Mouse (Mus musculus) urinary bladder, postnatal 36 days (tissue): ENCODE data around the gene Itga10.
"Not testable (repeated sequence)": the region's sequence is repeated elsewhere in the genome, so short reads cannot be mapped to it uniquely, and the experiment has no call there.

ENCODE experiments used
- DNase-seq, 2 experiments: peaks; one replicate each; pipeline ENCODE4 v3.0.0; 2022; ENCODE audit warnings: low spot score in 2 of 2, mixed read lengths in 1 of 2

The Itga10 gene

DNA sequence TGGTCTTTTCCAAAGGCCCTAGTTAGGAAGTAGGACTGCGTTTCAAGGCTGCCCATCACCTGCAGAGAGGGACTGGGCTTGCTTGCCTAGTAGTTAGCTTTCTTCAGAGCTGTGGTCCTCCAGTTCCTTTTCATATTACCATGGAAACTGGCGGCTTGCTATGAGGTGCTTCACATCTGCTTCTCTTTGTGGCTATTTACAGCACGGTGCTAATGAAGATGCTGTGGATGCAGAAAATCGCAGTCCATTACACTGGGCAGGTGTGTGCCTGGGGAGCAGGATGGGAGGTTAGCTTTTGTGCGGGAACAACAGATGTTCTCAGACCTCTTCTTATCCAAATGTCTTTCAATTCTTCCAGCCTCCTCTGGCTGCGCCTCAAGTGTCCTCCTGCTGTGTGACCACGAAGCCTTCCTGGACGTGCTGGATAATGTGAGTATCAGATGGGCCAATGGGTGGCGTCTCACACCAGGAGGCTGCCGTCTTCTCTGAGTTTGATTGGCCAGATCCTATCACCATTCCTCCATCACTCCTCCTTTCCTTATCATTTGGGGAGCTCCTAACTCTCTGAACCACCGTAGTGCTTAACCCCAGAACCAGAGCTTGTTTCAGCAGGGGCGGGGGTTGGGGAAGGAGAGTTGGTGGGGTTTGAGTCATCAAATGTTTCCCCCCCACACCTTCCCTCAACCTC is 35.0 kb downstream of the Itga10 start:
- DNase-seq: no peak

DNA sequence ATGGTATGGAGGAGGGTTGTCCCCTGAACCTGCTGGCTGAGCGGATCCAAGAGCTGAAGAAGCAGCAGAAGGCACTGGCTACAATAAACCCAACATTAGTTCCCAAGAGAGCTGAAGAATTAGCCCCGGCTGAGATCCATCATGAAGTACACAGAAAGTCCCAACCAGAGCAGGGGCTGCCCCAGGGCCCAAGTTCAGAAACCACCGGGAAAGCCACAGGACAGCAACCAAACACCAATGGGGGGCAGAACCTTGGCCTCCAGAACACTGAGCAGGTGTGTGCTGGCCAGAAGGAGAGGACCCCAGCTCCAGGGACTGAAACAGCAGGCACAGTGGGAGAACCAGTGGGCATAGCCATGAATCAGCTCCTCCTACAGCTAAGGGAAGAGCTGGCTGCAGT is 38.1 kb downstream of the Itga10 start:
- DNase-seq: no peak

DNA sequence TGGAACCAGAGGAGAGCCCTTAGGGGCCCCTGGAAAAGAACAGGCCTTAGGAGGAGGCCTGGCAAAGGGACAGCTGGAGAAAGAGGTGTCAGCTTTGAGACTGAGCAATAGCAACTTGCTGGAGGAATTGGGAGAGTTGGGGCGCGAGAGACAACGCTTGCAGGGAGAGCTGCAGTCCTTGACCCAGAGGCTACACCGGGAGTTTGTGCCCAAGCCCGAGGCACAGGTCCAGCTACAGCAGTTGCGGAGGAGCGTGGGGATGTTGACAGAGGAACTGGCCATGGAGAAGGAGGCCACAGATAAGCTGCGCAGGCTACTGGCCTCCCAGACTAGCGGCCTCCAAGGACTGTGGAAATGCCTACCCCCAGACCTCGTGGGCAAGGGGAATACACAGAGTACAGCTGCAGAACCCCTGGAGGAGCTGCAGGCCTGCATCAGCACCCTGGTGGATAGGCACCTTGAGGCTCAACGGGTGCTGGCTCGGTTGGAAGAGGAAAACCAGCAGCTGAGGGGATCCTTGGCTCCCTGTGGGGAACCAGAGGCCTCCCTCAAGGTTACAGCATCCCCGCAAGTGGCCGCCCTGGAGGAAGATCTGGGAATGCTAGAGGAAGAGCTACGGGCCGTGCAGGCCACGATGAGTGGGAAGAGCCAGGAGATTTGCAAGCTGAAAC is 38.9 kb downstream of the Itga10 start:
- DNase-seq: no peak

DNA sequence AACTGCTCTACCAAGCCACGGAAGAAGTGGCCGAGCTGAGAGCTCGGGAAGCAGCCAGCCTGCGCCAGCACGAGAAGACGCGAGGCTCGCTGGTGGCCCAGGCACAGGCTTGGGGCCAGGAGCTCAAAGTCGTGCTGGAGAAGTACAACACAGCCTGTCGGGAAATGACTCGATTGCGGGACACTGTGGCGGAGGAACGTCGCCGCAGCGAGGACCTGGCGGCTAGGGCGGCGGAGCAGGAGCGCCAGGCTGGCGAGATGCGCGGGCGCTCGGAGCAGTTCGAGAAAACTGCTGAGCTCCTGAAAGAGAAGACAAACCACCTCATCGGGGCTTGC is 39.4 kb downstream of the Itga10 start:
- no peak for DNase-seq

DNA sequence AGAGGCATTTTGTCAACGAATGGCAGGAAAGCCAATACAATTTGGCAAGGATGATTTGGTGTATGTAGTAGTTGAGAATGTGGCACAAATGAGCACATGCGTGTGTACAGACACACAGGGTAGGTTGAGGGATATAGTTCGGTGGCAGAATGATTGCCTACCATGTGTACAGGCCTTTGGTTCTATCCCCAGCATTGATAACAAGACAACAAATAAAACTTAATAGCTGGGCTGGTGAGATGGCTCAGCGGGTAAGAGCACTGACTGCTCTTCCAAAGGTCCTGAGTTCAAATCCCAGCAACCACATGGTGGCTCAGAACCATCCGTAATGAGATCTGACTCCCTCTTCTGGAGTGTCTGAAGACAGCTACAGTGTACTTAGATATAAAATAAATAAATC is 40.7 kb downstream of the Itga10 start:
- DNase-seq: not testable (repeated sequence)

DNA sequence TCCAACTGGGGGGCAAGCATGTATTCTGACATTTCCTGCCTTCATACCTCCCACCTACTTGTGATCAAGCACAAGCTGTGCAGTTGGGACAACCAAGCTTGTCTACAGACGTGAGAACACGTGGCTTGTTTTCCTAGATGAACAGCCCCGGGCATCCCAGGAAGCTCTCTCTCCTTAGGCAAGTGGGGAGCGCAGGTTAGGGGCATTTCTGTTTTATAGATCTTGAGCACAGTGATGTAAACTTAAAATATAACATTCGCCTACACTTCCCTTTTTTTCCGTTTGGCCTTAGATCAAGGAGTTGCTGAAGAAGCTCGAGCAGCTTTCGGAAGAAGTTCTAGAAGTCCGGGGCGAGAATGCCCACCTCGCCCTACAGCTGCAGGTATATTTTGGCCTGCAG is 43.5 kb downstream of the Itga10 start:
- DNase-seq: no peak

DNA sequence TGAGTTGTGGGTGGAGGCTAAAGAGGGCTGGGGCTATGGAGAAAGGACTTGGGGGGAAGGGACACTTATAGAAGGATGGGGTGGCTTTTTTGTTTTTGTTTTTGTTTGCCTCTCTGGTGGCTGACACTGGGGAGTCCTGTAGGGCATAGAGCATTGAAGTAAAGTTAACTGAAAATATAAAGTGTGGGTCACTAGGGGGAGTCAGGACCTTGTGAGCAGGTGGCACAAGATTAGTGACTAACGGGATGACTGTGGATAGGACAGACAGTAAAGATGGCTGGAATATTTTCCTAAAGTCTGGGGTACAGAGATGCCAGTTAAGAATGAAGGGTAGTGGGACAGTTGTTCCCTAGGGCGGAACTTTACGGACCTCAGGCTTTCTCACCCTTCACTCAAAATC is 44.9 kb downstream of the Itga10 start:
- DNase-seq: no peak

DNA sequence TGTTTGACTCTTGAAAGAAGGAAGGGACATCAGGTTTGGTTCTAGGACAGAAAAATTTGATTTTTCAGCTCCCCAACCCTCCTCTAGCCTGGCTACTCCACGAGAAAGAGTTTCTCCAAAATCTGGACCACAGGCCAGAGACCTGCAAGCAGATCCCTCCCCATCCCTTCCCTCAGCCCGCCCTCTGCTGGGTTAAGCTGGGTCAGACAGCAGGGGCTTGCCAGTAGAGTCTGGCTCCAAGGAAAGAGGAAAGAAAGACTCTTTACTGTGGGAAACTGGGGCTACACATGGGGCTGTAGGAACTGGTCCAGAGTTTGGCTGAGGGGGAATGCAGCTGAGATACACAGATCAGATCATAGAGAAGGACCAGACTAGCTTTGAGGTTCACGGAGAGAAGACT is 47.1 kb downstream of the Itga10 start:
- no peak for DNase-seq

DNA sequence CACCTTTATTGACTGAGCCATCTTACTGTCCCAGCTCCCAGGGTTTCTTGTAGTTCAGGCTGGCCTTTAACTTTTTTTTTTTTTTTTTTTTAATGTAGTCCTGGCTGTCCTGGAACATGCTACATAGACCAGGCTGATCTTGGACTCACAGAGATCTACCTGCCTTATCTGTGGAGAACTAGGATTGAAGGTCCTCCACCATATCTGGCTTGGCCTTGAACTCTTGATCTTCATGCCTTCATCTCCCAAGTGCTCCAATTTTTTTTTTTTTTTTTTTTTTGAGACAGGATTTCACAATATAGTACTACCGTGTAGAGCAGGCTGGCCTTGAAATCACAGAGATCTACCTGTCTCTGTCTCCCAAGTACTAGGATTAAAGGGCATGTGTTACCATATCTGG is 48.2 kb downstream of the Itga10 start:
- DNase-seq: no peak

DNA sequence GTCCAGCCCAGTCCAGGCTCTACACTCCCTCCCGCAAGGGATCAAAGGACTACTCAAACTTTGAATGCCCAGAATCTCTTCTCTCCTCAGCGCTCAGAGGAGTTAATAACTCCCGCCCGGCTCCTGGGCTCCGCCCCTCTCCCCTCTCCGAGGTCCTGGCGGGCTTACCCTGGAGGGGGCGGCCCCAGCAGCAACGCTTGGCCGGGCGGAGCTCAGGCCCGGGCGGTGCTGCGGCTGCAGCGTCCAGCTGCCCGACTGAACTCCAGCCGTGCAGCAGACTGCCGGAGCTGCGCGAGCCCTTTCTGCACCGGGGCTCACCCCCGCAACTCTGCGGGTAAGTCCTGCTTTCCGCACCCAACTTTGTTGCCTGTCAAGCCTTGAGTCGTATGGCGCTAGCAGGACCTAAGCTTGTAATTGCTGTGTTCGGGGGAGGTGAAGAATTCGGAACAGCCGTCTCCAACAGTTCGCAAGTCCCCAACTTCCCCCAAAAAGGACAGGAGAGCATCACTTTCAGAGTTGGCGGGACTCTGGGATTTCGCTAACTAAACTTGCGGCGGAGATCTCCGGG is 50.9 kb downstream of the Itga10 start, which contains the start of gene Pias3:
Gene Pias3, plus strand, starts transcription at position 187 of the 568 bp plus-strand sequence.
- DNase-seq: peak; percentile 79 to 87

DNA sequence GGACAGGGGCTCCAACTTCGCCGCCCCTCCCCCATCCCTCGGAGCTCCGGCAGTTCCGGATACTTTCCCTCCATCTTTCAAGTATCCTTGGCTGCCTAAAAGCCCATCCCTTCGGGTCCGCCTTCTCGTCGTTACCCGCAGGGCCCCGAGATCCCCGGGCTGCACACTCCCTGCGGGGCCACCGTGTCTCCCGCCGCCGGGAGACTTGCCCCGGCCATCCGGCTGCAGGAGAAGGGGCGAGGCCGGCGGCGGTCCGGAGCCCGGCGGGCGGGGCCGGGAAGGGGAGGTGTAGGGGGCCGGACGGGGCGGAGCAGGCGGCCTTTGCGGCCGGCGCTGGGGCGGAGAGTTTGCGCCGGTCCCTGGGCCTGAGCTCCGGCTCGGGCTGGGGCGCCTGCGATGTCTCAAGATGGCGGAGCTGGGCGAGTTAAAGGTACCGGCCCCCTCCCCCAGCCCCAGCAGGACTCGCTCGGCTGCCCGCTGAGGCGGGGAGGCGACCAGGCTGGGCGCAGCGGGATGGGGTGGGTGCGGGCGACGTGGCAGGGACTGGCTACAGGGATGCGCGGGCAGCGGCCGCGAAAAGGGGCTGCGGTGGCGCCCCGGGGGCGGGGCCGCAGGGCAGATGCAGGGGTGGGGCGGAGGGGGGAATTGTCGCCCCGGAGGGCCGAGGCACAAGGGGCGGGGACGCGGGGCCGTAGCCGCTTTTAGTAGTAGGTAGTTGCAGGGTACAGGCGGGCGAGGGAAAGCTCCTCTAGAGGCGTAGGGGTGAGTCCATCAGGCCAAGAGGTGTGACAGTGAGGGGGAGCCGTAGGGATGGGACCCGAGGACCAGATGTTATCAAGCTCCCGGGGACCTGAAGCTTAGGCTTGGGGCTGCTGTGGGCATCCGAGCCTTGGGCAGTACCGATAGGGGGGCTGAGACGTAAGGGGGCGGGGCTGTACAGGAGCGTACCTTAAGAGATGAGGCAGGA is 51.7 kb downstream of the Itga10 start:
- peak; percentile 91 to 92 for DNase-seq

DNA sequence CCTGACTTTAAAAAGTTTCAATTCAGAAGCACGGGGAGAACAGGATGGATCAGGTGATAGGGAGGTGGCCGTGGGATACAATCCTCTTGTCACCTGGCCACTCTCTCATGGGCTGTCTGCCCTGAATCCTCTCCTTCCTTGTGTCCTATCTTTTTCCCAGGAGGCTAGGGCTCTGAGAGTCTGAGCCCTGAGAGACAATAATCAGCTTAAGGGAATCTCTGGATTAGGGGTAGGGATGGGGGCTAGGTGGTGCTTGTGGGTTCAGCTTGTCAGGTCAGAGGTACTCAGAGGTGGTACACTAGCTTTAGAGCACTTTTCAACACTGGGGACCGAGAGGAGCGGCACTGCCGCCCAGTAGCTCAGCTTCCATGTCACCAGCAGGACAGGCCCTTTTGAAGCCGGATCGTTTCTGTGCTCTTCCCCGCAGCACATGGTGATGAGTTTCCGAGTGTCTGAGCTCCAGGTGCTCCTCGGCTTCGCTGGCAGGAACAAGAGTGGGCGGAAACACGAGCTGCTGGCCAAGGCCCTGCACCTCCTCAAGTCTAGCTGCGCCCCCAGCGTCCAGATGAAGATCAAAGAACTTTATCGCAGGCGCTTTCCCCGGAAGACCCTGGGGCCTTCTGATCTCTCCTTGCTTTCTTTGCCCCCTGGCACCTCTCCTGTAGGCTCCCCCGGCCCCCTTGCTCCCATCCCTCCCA is 53.8 kb downstream of the Itga10 start:
- DNase-seq: no peak

DNA sequence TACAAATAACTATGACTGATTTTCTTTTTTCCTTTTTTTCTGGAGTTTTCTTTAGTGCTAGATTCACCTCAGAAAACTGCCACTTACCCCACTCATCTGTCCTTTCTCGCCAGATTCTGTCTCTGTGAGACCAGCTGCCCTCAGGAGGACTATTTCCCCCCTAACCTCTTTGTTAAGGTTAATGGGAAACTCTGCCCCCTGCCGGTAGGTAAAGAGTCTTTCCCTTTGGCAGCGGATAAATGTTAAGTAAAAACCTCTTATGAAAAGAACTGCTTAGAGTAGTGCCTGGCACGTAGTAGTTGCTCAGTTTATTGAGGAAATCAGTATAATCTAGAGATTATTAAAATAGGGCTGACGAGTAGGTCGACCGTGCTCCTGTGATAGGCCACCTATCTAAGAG is 55.0 kb downstream of the Itga10 start:
- DNase-seq: no peak

DNA sequence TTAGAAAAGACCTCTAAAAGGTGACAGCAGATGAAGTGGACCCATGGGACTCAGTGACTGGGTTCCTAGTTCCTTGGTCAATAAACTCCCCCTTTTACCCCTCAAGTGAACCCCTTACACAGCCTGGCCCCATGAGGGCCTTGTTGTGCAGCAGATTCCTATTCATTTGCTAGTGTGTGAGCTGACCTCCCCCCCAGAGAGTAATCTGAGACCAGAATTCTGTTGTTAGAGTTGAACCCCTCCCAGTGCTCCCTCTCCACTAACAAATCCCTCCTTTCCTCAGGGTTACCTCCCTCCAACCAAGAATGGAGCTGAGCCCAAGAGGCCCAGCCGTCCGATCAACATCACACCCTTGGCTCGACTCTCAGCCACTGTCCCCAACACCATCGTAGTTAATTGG is 55.6 kb downstream of the Itga10 start:
- no peak for DNase-seq

DNA sequence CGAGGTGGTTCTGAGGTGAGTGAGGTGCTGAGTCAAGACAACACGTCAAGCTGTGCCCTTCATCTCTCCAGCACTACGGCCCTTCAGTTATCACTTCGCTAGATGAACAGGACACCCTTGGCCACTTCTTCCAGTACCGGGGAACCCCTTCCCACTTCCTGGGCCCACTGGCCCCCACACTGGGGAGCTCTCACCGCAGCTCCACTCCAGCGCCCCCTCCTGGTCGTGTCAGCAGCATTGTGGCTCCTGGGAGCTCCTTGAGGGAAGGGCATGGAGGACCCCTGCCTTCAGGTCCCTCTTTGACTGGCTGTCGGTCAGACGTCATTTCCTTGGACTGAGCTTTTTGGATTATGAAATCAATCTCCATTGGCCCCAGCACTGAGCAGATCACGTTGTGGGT is 59.4 kb downstream of the Itga10 start:
- DNase-seq: no peak

DNA sequence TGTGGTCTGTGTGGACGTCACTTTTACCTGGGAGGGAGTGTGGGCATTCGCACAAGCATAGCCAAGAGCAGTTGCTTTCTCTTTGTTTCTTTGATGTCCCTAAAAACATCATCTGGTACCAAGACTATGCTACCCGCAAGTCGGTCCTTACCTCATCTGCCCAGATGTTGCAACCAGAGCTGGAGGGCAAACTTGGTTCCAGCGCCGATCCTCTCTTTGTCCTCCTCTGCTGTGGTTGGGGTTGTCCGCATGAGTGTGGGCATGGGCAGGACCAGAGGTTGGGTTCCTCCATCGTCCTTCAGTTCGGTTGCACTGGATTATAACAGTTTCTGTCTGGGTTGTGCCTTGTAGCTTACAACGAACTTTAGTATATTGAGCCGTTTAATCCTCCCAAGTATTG is 60.8 kb downstream of the Itga10 start:
- DNase-seq: no peak

DNA sequence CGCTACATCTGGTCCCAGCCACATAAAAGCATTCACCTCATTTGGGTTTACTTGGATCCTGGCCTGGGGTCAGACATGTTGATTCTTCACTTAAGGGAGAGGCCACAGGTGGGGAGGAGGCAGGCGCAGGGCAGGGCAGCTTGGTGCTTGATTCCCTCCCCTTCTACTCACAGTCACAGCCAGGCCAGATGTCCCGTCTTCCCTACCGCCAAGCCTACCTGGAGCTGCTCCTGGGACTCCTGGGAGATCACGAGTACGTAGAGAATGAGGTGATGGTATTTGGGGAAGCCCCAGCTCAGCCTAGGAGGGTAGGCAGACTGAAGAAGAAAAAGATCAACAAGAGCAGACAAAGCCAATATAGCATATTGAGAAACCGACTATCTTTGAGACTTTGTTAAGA is 61.6 kb downstream of the Itga10 start:
- no peak for DNase-seq

DNA sequence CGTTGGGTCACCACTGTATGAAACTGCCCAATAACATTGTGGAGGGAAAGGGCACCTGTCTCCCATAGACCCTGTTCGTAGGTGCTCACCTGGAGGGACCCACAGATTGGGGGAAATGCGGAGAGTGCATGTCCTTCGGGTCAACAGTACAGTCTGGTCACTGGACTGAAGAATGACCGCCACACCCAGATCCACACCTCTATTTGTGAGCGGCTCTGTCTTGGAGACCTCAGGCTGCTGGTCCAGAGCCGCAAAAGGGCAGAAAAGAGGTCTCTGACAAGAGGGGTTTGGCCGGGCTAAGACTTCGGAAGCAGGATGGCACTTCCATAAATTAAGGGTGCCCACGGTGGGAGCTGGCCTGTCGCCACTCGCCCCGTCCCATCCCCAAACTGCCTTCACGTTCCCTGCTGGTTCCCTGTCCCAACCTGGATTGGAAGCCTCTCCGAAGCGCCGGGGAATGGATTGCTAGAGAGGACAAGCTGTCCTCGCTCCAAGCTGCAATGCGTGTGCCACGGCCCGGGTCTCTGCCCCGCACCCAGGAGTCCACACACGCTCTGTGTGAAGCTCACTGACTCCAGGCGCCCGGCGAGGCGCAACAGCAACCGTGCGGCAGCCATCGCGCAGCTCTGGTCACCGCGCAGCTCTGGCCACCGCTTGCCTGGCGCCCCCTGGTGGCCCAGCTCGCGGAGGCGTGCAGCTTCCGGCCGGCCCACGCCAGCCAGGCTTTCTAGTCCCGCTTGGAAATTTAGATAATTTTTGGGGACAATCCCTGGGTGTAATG is 62.7 kb downstream of the Itga10 start, which contains the start of gene Nudt17:
Gene Nudt17, minus strand, starts transcription at position 660 of the 781 bp plus-strand sequence.
- peak; percentile 73 to 81 for DNase-seq

DNA sequence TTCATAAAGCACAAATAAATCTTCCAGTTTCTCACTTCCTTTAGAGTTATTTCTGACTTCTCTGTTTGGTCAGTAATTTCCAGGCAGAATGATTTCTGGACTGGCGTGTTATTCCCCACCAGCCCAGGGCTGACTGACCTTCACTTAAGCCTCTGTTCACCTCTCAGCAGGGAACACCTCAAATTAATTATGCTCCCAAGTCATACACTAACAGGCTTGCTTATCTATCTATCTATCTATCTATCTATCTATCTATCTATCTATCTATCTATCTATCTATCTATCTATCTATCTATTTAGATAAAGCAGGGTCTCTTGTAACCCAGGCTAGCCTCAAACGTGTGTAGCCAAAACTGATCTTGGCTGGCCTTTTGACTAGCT is 63.3 kb downstream of the Itga10 start:
- DNase-seq: no peak
